Mouse (Mus musculus): ENCODE measurements around the gene Lce1b. TPM values are rescaled to one million over a fixed set of nuclear protein-coding genes. Genes with fewer than 3 reads are reported as not detected.
"Not testable (repeated sequence)": the region's sequence is repeated elsewhere in the genome, so short reads cannot be mapped to it uniquely, and the experiment has no call there.

The Lce1b gene
- 0.54 and 1.1 TPM in 2 replicates for polyA plus RNA-seq (2012; rRNA removed)

GRCm38 (mm10) chr3:92656826-92657225 is at the start of gene Lce1b:
TSS of gene Lce1b (minus strand) at chr3:92656926.
- TF ChIP-seq POLR2A (IDR thresholded peaks at IDR 0.05; ENCODE audit: control insufficient read depth, extremely low read depth, insufficient read depth, low read length, poor library complexity) (no peak), CTCF (IDR thresholded peaks at IDR 0.05; ENCODE audit: borderline replicate concordance, control insufficient read depth, extremely low read depth, insufficient read depth, low read length, poor library complexity) (no peak)
- Histone ChIP-seq H3K4me1 (replicated peaks; ENCODE audit: control insufficient read depth, insufficient read depth, low read length) (no peaks in the 10 kb centered on the region), H3K27ac (ENCODE audit: control insufficient read depth, insufficient read depth, low read length) (no peak within 1 kb of the TSS), H3K36me3 (ENCODE audit: control insufficient read depth, insufficient read depth, low read length) (no peaks in the 10 kb centered on the region), H3K4me3 (ENCODE audit: control insufficient read depth, insufficient read depth, low read length) (no peak within 1 kb of the TSS), H3K27me3 (ENCODE audit: control insufficient read depth, insufficient read depth, low read length) (no peaks in the 10 kb centered on the region)
- DNase-seq: no peak

- Histone ChIP-seq H3K27ac (ENCODE audit: control insufficient read depth, insufficient read depth, low read length) (no peak overlapping the region), H3K4me1 (replicated peaks; ENCODE audit: control insufficient read depth, insufficient read depth, low read length) (no peaks in the 10 kb centered on the region), H3K27me3 (ENCODE audit: control insufficient read depth, insufficient read depth, low read length) (no peaks in the 10 kb centered on the region), H3K4me3 (ENCODE audit: control insufficient read depth, insufficient read depth, low read length) (no peak overlapping the region), H3K36me3 (ENCODE audit: control insufficient read depth, insufficient read depth, low read length) (no peaks in the 10 kb centered on the region)
- no peak for DNase-seq
- WGBS: 48% methylated on average over 1 of the region's 1 CpGs
- TF ChIP-seq POLR2A (IDR thresholded peaks at IDR 0.05; ENCODE audit: control insufficient read depth, extremely low read depth, insufficient read depth, low read length, poor library complexity) (no peak), CTCF (IDR thresholded peaks at IDR 0.05; ENCODE audit: borderline replicate concordance, control insufficient read depth, extremely low read depth, insufficient read depth, low read length, poor library complexity) (no peak)
Measured at GRCm38 (mm10) chr3:92694613-92695012, 37.9 kb upstream of the Lce1b start.

GRCm38 (mm10) chr3:92691688-92692087 is 35.0 kb upstream of the Lce1b start:
- Histone ChIP-seq H3K4me3 (ENCODE audit: control insufficient read depth, insufficient read depth, low read length) (no peak overlapping the region), H3K36me3 (ENCODE audit: control insufficient read depth, insufficient read depth, low read length) (no peaks in the 10 kb centered on the region)

GRCm38 (mm10) chr3:92689154-92689553 is 32.4 kb upstream of the Lce1b start:
- DNase-seq; H3K36me3 ChIP-seq (ENCODE audit: control insufficient read depth, insufficient read depth, low read length); H3K4me1 ChIP-seq (replicated peaks; ENCODE audit: control insufficient read depth, insufficient read depth, low read length); H3K27me3 ChIP-seq (ENCODE audit: control insufficient read depth, insufficient read depth, low read length); H3K27ac ChIP-seq (ENCODE audit: control insufficient read depth, insufficient read depth, low read length); H3K4me3 ChIP-seq (ENCODE audit: control insufficient read depth, insufficient read depth, low read length): not testable (repeated sequence)
- WGBS: 75% methylated on average over 16 of the region's 16 CpGs

More at GRCm38 (mm10) chr3:92691688-92692087, 35.0 kb upstream of the Lce1b start:
- Histone ChIP-seq H3K27ac (ENCODE audit: control insufficient read depth, insufficient read depth, low read length) (no peak overlapping the region), H3K27me3 (ENCODE audit: control insufficient read depth, insufficient read depth, low read length) (no peaks in the 10 kb centered on the region), H3K4me1 (replicated peaks; ENCODE audit: control insufficient read depth, insufficient read depth, low read length) (no peaks in the 10 kb centered on the region)
- no peak for DNase-seq
- no peak for TF ChIP-seq CTCF (IDR thresholded peaks at IDR 0.05; ENCODE audit: borderline replicate concordance, control insufficient read depth, extremely low read depth, insufficient read depth, low read length, poor library complexity)
- no peak for TF ChIP-seq POLR2A (IDR thresholded peaks at IDR 0.05; ENCODE audit: control insufficient read depth, extremely low read depth, insufficient read depth, low read length, poor library complexity)

- no peaks in the 10 kb centered on the region for H3K4me1 ChIP-seq (replicated peaks; ENCODE audit: control insufficient read depth, insufficient read depth, low read length)
- WGBS: 68% methylated on average over 2 of the region's 2 CpGs
- DNase-seq: no peak
- no peak within 1 kb of the TSS for H3K27ac ChIP-seq (ENCODE audit: control insufficient read depth, insufficient read depth, low read length)
- no peaks in the 10 kb centered on the region for H3K27me3 ChIP-seq (ENCODE audit: control insufficient read depth, insufficient read depth, low read length)
- H3K4me3 ChIP-seq (ENCODE audit: control insufficient read depth, insufficient read depth, low read length): no peak within 1 kb of the TSS
- TF ChIP-seq POLR2A (IDR thresholded peaks at IDR 0.05; ENCODE audit: control insufficient read depth, extremely low read depth, insufficient read depth, low read length, poor library complexity) (no peak), CTCF (IDR thresholded peaks at IDR 0.05; ENCODE audit: borderline replicate concordance, control insufficient read depth, extremely low read depth, insufficient read depth, low read length, poor library complexity) (no peak)
- H3K36me3 ChIP-seq (ENCODE audit: control insufficient read depth, insufficient read depth, low read length): no peaks in the 10 kb centered on the region
Measured at GRCm38 (mm10) chr3:92687110-92687509, 30.4 kb upstream of the Lce1b start, which contains the start of gene Lce1d. TSS of gene Lce1d (minus strand) at chr3:92687210.

- TF ChIP-seq POLR2A (IDR thresholded peaks at IDR 0.05; ENCODE audit: control insufficient read depth, extremely low read depth, insufficient read depth, low read length, poor library complexity): no peak
- TF ChIP-seq CTCF (IDR thresholded peaks at IDR 0.05; ENCODE audit: borderline replicate concordance, control insufficient read depth, extremely low read depth, insufficient read depth, low read length, poor library complexity): no peak
- Histone ChIP-seq H3K27me3 (ENCODE audit: control insufficient read depth, insufficient read depth, low read length) (no peaks in the 10 kb centered on the region), H3K4me1 (replicated peaks; ENCODE audit: control insufficient read depth, insufficient read depth, low read length) (no peaks in the 10 kb centered on the region), H3K27ac (ENCODE audit: control insufficient read depth, insufficient read depth, low read length) (no peak within 1 kb of the TSS), H3K4me3 (ENCODE audit: control insufficient read depth, insufficient read depth, low read length) (no peak within 1 kb of the TSS), H3K36me3 (ENCODE audit: control insufficient read depth, insufficient read depth, low read length) (no peaks in the 10 kb centered on the region)
- DNase-seq: no peak
- 84% methylated on average over 4 of the region's 4 CpGs for WGBS
Measured at GRCm38 (mm10) chr3:92678947-92679346, 22.2 kb upstream of the Lce1b start, which contains the start of gene Lce1c. TSS of gene Lce1c (plus strand) at chr3:92679247.

GRCm38 (mm10) chr3:92670215-92670614 is 13.5 kb upstream of the Lce1b start, which contains the start of gene Lce1a2:
TSS of gene Lce1a2 (minus strand) at chr3:92670315.
- Histone ChIP-seq H3K4me1 (replicated peaks; ENCODE audit: control insufficient read depth, insufficient read depth, low read length) (no peaks in the 10 kb centered on the region), H3K27me3 (ENCODE audit: control insufficient read depth, insufficient read depth, low read length) (no peaks in the 10 kb centered on the region), H3K36me3 (ENCODE audit: control insufficient read depth, insufficient read depth, low read length) (no peaks in the 10 kb centered on the region), H3K27ac (ENCODE audit: control insufficient read depth, insufficient read depth, low read length) (no peak within 1 kb of the TSS), H3K4me3 (ENCODE audit: control insufficient read depth, insufficient read depth, low read length) (no peak within 1 kb of the TSS)
- no peak for TF ChIP-seq CTCF (IDR thresholded peaks at IDR 0.05; ENCODE audit: borderline replicate concordance, control insufficient read depth, extremely low read depth, insufficient read depth, low read length, poor library complexity)
- DNase-seq: no peak
